Mouse (Mus musculus) kidney, postnatal 36 days (tissue): ENCODE measurements around the gene Mpig6b.
A peak's percentile ranks its signal among the peaks of the same experiment; 100 is the strongest.

Source experiments
- DNase-seq, 2 experiments: peaks; one replicate each; pipeline ENCODE4 v3.0.0; 2021 to 2022; ENCODE audit warnings: mixed read lengths in 2 of 2

Mpig6b gene

DNA sequence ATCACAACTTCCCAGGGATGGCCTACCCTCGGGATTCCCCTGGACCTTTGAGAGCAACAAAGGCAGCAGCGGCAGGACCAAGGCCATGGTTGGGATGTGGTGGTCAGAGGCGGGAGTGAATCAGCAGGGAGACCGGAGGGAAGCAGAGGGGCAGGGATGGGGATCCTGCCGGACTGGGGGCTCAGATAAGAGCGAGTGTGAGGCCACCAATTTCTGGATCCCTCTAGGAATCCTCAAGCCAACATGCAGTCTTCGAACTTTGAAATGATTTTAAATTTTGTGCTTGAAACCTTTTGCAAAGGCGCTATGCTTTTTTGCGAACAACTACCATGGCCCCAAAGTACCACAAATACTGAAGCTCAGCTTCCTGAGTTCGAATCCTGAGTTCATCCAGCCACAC lies at the start of gene Mpig6b:
TSS of gene Mpig6b (minus strand) at position 101 of the 400 bp plus-strand sequence.
- no peak for DNase-seq

GRCm38 (mm10) chr17:35115046-35116019 lies 49.3 kb upstream of the Mpig6b start, which contains the start of gene Ly6g5b:
Gene Ly6g5b (minus strand): TSS chr17:35115428.
- peak in 1 of 2 experiments; percentile 70 for DNase-seq

GRCm38 (mm10) chr17:35111774-35112173 lies 45.8 kb upstream of the Mpig6b start:
- DNase-seq: no peak

GRCm38 (mm10) chr17:35108097-35108496 lies 42.1 kb upstream of the Mpig6b start, which contains the start of gene Ly6g5c:
Gene Ly6g5c (plus strand): TSS chr17:35108279.
- DNase-seq: no peak

GRCm38 (mm10) chr17:35106522-35106921 lies 40.5 kb upstream of the Mpig6b start:
- no peak for DNase-seq

- DNase-seq: peak; percentile 55 to 76
Measured at GRCm38 (mm10) chr17:35105740-35106389, 39.9 kb upstream of the Mpig6b start.

DNA sequence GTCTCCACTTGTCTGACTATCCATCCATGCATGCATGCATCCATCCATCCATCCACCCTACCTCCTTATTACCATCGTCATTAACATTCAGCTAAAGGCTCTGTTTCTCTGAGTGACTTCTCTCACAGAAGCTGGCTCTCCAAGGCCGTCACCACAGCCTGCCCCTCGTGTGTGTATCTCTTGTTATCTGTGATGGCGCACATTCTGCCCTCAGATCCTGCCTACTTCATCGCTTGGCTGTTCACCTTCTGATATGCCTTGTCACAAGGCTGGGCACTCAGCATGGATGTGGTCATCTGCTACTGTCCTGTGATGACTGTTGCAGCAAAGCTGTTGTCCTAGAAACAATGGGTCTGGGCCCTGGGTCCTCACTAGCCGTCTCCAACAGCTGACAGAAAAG lies 38.8 kb upstream of the Mpig6b start:
- no peak for DNase-seq

DNA sequence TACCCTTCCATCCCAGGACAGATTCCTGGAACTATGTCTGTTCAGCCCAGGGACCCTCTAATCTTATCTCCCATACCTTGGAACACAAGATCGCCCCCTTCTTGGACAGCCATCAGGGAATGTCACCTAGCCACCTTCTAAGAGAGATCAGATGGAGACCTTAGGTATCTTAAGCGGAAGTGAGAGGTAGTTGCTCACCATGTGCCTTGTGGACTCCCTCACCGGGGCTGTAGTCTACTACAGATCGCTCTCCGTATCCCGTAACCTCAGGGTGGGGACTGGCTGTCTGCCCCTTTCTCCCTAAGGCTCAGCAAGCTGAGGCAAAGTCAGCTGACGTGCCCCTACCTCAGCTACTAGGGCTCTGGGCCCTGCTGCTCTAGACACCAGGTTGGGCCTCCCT lies 38.1 kb upstream of the Mpig6b start:
- DNase-seq: no peak

DNA sequence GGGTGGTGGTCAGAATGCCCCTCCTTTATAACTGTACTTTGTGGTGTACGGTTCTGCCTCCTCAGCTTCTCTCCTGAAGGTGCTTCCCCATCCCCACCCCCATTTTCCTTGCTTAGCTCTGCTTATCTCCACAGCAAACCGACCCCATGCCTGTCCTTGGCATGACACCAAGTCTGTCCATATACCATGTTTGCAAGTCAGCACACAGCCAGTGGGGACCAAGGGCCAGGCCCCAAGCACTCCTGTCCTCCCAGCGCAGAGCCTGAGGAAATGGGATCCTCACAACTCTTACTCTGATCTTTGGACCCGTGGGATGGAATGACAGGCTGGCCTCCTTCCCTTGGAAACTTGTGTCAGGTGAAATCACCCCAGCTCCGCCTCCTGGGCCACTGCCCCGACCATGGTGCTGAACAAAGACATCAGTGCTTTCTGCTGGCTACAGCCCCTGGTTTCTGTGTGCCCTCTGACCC lies 37.3 kb upstream of the Mpig6b start:
- DNase-seq: peak; percentile 84 to 89

DNA sequence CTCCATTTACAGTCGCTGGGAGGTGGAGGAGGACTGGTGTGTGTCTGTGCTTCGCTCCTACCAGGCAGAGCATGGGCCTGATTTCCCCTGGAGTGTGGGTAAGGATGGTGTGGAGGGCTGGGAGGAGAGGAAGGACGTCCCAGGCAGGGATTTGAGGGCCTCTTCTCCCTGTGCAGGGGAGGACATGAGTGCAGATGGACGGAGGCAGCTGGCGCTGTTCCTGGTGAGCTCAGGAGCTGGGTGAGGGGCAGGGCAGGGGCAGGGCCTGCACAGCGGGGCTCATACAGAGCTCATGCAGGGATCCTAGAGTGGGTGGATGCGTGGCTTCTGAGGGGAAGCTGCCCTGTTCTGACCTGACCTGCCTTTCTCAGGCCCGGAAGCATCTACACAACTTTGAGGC lies 36.3 kb upstream of the Mpig6b start:
- no peak for DNase-seq

DNA sequence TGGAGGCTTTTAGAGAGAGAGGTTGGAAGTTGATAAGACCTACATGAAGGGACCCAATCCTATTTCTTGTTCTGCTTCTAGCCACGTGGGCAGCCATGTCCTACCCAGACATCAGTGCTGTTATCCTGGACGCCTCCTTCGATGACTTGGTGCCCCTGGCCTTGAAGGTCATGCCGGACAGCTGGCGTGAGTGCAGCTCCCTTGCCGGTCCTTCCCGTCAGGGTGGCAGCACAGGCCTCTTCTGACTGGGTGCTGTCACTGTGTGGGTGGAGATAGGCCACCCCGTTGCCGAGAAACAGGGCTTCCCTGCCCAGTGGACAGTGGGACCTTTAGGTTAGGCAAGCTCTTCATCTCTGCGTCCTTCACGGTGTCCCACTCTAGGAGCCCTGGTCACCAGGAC lies 35.2 kb upstream of the Mpig6b start:
- no peak for DNase-seq

- peak; percentile 34 to 56 for DNase-seq
Measured at GRCm38 (mm10) chr17:35100196-35100765, 34.3 kb upstream of the Mpig6b start.

- peak; percentile 18 to 68 for DNase-seq
Measured at GRCm38 (mm10) chr17:35097164-35097655, 31.2 kb upstream of the Mpig6b start.

DNA sequence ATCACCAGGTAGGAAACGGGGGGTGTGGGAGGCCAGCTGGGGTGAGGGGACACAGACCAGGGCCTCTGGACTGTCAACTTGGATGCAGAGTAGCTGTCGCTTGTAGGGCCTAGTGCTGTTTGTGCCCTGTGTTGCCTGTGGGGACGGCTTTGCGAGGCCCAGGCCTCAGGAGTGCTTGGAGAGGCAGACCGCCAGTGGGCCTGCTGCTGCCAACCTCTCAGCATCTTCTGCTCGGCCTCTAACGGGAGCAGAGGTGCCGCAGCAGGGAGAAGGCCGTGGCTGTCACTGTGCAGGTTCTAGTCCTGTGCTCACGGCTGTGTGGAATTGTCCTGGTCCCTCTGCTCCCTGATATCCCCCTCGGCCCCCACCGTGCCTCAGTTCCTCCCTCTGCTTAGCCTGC lies 30.6 kb upstream of the Mpig6b start:
- no peak for DNase-seq

- DNase-seq: no peak
Measured at GRCm38 (mm10) chr17:35094475-35095365, 28.7 kb upstream of the Mpig6b start.

DNA sequence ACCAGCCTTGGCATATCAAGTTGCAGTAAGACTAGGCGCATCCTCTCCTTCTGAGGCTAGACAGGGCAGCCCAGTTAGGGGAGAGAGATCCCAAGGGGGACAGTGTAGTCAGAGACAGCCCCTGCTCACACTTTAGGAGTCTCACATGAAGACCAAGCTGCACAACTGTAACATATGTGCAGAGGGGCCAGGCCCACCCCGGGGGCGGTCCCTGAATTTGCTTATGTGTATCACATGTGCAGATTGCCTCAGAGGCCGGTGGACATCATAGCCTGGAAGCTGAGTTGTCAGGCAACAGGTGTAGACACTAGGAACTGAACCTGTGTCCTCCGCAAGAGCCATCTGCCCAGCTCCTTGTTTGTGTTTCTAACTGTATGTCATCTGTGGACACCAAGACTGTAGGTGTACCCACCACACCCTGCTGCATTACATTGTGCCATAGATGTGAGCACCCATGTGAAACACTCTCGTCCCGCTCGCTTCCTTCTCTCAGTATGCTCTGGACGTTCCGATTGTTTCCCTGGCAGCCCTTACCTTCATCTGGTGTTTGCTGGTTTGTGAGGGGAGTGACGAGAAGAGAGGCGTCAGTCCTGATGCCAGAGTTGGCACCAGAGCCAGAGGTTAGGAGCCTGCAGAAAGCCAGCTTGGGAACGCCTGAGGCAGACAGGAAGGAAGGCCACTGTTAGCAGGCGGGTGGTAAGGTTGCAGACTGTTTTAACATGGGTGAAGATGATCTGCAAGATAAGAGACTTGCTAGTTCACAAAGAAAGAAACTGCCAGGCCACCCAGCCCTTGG lies 26.6 kb upstream of the Mpig6b start:
- no peak for DNase-seq

GRCm38 (mm10) chr17:35090166-35090932 lies 24.4 kb upstream of the Mpig6b start:
- no peak for DNase-seq

DNA sequence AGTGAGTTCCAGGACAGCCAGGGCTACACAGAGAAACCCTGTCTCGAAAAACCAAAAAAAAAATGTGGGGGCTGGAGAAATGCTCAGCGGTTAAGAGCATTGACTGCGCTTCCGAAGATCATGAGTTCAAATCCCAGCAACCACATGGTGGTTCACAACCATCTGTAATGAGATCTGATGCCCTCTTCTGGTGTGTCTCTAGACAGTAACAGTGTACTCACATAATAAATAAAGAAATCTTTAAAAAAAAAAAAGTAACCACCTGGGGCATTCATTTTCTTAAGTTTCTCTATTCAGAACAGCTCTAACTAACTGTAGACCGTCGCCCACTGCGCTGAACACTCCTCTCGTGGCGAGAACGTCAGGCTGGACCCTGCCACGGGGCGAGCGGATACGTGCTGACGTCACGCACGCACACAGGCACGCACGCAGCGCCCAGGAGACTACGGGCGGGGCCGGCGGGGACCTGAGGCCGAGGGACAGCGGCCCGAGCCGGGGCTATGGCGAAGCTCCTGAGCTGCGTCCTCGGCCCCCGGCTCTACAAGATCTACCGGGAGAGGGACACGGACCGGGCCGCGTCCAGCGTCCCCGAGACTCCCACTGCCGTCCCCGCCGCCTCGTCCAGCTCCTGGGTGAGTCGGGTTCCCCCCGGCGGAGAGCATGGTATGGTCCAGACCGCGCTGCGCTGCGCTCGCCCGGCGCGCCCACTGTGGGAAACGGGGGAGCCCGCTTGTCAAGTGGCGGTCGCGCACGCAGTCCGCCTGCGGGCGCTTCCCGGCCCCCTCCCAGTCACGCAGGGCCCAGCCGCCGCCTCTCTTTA lies 23.1 kb upstream of the Mpig6b start, which contains the start of gene Abhd16a:
TSS of gene Abhd16a (plus strand) at position 439 of the 820 bp plus-strand sequence.
- DNase-seq: peak; percentile 96 to 97

DNA sequence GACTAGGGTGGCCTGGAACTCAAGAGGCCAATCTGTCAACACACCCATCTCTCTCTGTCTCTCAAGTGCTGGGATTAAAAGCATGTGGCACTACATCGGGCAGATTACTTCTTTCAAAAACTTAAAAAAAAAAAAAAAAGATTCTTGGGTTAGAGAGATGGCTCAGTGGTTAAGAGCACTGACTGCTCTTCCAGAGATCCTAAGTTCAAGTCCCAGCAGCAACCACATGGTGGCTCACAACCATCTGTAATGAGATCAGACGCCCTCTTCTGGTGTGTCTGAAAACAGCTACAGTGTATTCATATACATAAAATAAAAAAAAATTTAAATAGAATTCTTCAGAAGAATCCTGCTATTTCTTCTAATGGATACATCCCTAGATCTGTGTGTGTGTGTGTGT lies 22.2 kb upstream of the Mpig6b start:
- no peak for DNase-seq
